Mouse (Mus musculus) adrenal gland, adult 10 weeks (tissue): ENCODE data around the gene Hcrtr1. TPM values are rescaled to one million over a fixed set of nuclear protein-coding genes. Genes with fewer than 3 reads are reported as not detected.

Experiments used
- polyA plus RNA-seq: library from polyadenylated mRNA; stranded (reverse); fragments of 350-450 nt; fragmentation: Illumina TruSeq; extraction: RNeasy Lipid Tissue Mini Kit (QIAGEN cat#74804); gene quantifications from one replicate; pipeline ENCODE4 v1.2.3, GENCODE M21; 2014; ENCODE audit warnings: low read depth, low replicate concordance

The Hcrtr1 gene
- polyA plus RNA-seq = not detected

GRCm38 (mm10) chr4:130139214-130139492 lies at the start of gene Hcrtr1:
TSS of gene Hcrtr1 (minus strand) at chr4:130139359.

GRCm38 (mm10) chr4:130175072-130175711 lies 36.0 kb upstream of the Hcrtr1 start, which contains the start of gene Tinagl1:
TSS of gene Tinagl1 (minus strand) at chr4:130175122.

GRCm38 (mm10) chr4:130102111-130102651 lies 37.0 kb downstream of the Hcrtr1 start, which contains the start of gene Pef1:
TSS of gene Pef1 (plus strand) at chr4:130102558.

Other genes starting within 250 kb of the Hcrtr1 start
- gene Spocd1, start 210.1 kb downstream of the Hcrtr1 start, polyA plus RNA-seq = not detected
- gene Adgrb2, start 154.5 kb downstream of the Hcrtr1 start, polyA plus RNA-seq = not detected
- 1.5 TPM for gene Col16a1, start 91.5 kb downstream of the Hcrtr1 start, polyA plus RNA-seq
- gene Pef1, start 36.8 kb downstream of the Hcrtr1 start, polyA plus RNA-seq = 7.4 TPM
- gene Tinagl1, start 35.8 kb upstream of the Hcrtr1 start, polyA plus RNA-seq = 16.1 TPM
- gene Gm853, start 83.0 kb upstream of the Hcrtr1 start, polyA plus RNA-seq = not detected
- gene Serinc2, start 139.8 kb upstream of the Hcrtr1 start, polyA plus RNA-seq = not detected
- gene Fabp3, start 169.2 kb upstream of the Hcrtr1 start, polyA plus RNA-seq = 28.1 TPM
- gene Gm10570, start 169.3 kb upstream of the Hcrtr1 start, polyA plus RNA-seq = not detected
- 39.0 TPM for gene Zcchc17, start 220.6 kb upstream of the Hcrtr1 start, polyA plus RNA-seq
- gene Snrnp40, start 220.8 kb upstream of the Hcrtr1 start, polyA plus RNA-seq = 13.6 TPM